Mouse (Mus musculus): ENCODE measurements around the gene Tmem156. TPM values are rescaled to one million over a fixed set of nuclear protein-coding genes. Genes with fewer than 3 reads are reported as not detected.
A peak's percentile ranks its signal among the peaks of the same experiment; 100 is the strongest.

Tmem156 gene
- polyA plus RNA-seq, 1 experiment = 0.19 TPM

DNA sequence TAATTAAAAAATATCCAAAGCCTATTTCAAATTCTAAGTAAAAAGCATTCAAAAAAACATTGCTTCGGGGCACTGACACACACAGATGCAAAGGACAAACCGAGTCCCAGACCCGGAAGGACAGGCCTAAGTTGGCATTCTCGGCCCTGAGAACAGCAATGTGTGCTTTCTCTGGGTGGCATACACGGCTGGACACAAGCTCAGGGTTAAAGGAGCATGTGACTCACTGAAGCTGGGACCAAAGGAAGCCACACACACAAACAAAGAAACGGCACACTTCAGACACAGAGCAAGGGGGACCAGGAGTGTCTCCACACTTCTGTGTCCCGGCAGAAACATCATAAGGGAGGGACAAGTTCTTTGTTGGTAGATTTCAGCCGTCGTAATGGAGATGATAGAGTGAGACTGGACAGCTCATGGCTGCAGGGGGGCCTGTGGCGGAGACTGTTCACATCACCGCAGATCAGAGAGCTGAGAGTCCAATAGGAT is 48.5 kb downstream of the Tmem156 start:
- no peak for DNase-seq
- Histone ChIP-seq H3K27me3 (replicated peaks; ENCODE audit: control insufficient read depth, insufficient read depth, low read length) (no peaks in the 10 kb centered on the region), H3K36me3 (ENCODE audit: control insufficient read depth, insufficient read depth, low read length) (no peaks in the 10 kb centered on the region), H3K4me3 (ENCODE audit: insufficient read depth, low read depth, low read length) (no peak overlapping the region), H3K27ac (ENCODE audit: insufficient read depth, low read depth, low read length) (no peak overlapping the region), H3K4me1 (ENCODE audit: control insufficient read depth, insufficient read depth, low read length) (peaks cover 8% of the 10 kb centered on the region; the same call in 1 of the 2 replicates)
- WGBS = 67% methylated on average over 11 of the region's 11 CpGs
- TF ChIP-seq CTCF (conservative IDR thresholded peaks at IDR 0.05; ENCODE audit: insufficient read depth, insufficient read length, low read depth, low read length) (no peak), POLR2A (IDR thresholded peaks at IDR 0.05; ENCODE audit: low read depth, low read length) (no peak)

DNA sequence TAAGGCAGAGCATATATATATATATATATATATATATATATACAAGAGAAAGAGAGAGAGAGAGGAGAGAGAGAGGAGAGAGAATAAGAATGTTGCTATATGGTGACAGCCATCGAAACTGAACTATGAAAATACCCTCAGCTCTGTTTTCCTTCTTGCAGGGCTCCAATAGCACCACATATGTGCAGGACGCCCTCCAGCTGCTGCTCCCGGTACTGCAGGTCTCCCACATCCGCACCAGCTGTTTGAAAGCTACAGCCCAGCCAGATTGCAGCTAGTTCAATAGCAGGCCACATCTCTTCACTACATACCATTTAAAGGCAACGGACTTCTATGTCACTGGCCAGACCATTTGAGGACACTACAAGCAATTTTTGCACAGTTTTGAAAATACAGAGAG is 51.5 kb downstream of the Tmem156 start:
- 83% methylated on average over 5 of the region's 5 CpGs for WGBS

DNA sequence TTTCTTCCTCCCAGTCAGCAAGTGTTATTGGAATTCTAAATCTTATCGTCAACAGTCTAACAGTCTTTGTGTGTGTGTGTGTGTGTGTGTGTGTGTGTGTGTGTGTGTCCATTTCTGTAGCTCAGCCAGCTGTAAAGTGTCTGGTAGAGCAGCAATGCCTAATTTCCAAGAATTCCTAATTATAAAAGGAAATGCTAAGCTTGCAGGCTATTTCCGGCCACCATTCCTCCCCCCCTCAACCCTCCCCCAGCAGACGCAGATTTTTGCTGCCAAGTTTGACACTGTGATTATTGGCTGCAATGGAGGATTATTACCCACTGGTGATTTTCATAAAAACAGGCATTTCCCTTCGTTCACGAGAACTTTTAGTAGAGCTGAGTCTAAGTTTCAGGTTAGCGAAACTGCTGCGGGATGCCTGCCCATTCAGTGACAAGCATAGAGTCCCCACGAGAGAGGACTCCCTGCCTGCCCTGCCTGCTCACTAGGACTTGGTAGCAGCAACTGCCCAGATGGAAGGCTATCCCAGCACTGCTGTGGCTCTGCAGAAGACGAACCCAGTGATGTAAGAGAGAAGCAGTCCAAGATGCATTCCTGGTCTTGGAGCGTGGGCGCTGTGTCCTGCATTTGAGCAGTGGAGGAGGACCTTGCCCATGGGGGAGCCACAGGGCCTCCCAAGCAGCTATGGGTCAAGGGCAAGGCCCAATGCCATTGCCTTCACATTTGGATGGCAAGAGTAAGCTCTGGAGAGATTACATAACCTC is 52.9 kb downstream of the Tmem156 start:
- TF ChIP-seq CTCF (conservative IDR thresholded peaks at IDR 0.05; ENCODE audit: insufficient read depth, insufficient read length, low read depth, low read length) = no peak
- H3K36me3 ChIP-seq (ENCODE audit: control insufficient read depth, insufficient read depth, low read length) = no peaks in the 10 kb centered on the region
- 44% methylated on average over 11 of the region's 11 CpGs for WGBS
- H3K27ac ChIP-seq (ENCODE audit: insufficient read depth, low read depth, low read length) = peak overlapping the region; percentile 32
- H3K4me1 ChIP-seq (ENCODE audit: control insufficient read depth, insufficient read depth, low read length) = peaks cover 6% of the 10 kb centered on the region; the same call in 1 of the 2 replicates
- no peak overlapping the region for H3K4me3 ChIP-seq (ENCODE audit: insufficient read depth, low read depth, low read length)
- H3K27me3 ChIP-seq (replicated peaks; ENCODE audit: control insufficient read depth, insufficient read depth, low read length) = no peaks in the 10 kb centered on the region
- peak; percentile 62 for DNase-seq

More for the DNA sequence above, 51.5 kb downstream of the Tmem156 start:
- no peak overlapping the region for H3K4me3 ChIP-seq (ENCODE audit: insufficient read depth, low read depth, low read length)
- TF ChIP-seq CTCF (conservative IDR thresholded peaks at IDR 0.05; ENCODE audit: insufficient read depth, insufficient read length, low read depth, low read length) (peak; percentile 39; the same call in 1 of the 2 replicates), POLR2A (IDR thresholded peaks at IDR 0.05; ENCODE audit: low read depth, low read length) (no peak)
- no peak for DNase-seq
- H3K36me3 ChIP-seq (ENCODE audit: control insufficient read depth, insufficient read depth, low read length) = no peaks in the 10 kb centered on the region
- peaks cover 6% of the 10 kb centered on the region; the same call in 1 of the 2 replicates for H3K4me1 ChIP-seq (ENCODE audit: control insufficient read depth, insufficient read depth, low read length)
- H3K27ac ChIP-seq (ENCODE audit: insufficient read depth, low read depth, low read length) = no peak overlapping the region
- H3K27me3 ChIP-seq (replicated peaks; ENCODE audit: control insufficient read depth, insufficient read depth, low read length) = no peaks in the 10 kb centered on the region

DNA sequence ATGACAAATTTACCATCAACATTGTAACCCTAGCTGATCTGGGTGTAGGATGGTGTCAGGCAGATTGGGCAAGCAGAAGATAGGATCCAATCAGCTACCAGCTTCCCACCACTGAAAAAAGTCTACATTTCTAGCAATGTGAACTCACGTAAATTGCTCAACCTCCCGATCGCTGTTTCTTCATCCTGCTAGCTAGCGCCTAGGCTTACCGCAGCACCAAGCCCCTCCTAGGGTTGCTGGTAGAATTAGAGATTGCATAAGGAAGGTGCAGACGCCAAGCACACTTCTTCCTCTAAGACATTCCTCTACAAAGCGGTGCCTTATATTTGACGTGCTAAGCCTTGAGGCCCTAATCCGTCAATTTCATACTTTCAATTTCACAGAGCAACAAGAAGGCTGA is 53.6 kb downstream of the Tmem156 start:
- WGBS = 61% methylated on average over 9 of the region's 9 CpGs
- Histone ChIP-seq H3K36me3 (ENCODE audit: control insufficient read depth, insufficient read depth, low read length) (no peaks in the 10 kb centered on the region), H3K4me3 (ENCODE audit: insufficient read depth, low read depth, low read length) (no peak overlapping the region), H3K27me3 (replicated peaks; ENCODE audit: control insufficient read depth, insufficient read depth, low read length) (no peaks in the 10 kb centered on the region), H3K27ac (ENCODE audit: insufficient read depth, low read depth, low read length) (peak overlapping the region; percentile 27; the same call in 1 of the 2 replicates), H3K4me1 (ENCODE audit: control insufficient read depth, insufficient read depth, low read length) (peaks cover 6% of the 10 kb centered on the region; the same call in 1 of the 2 replicates)
- no peak for TF ChIP-seq POLR2A (IDR thresholded peaks at IDR 0.05; ENCODE audit: low read depth, low read length)
- TF ChIP-seq CTCF (conservative IDR thresholded peaks at IDR 0.05; ENCODE audit: insufficient read depth, insufficient read length, low read depth, low read length) = no peak
- DNase-seq = peak; percentile 11

DNA sequence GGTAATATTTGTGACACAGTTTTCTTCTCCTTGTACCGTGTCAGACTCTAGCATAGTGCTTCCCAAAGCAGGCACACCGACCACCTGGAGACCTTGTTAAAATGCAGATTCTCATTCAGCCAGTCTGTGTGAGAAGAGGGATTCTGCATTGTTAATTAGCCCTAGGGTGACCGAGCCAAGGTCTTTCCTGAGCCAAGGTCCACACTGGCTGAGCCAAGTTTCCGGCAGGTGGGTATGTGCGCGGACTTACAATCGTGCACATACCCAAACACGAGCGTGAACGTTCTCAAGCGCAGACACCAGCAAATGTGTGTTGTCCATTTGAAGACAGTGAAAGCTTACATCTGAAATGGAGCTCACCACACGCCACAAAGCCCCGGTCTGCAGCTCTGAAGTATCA is 55.3 kb downstream of the Tmem156 start:
- Histone ChIP-seq H3K27ac (ENCODE audit: insufficient read depth, low read depth, low read length) (no peak overlapping the region), H3K27me3 (replicated peaks; ENCODE audit: control insufficient read depth, insufficient read depth, low read length) (no peaks in the 10 kb centered on the region), H3K4me1 (ENCODE audit: control insufficient read depth, insufficient read depth, low read length) (peaks cover 6% of the 10 kb centered on the region; the same call in 1 of the 2 replicates), H3K36me3 (ENCODE audit: control insufficient read depth, insufficient read depth, low read length) (no peaks in the 10 kb centered on the region), H3K4me3 (ENCODE audit: insufficient read depth, low read depth, low read length) (no peak overlapping the region)
- TF ChIP-seq POLR2A (IDR thresholded peaks at IDR 0.05; ENCODE audit: low read depth, low read length) (no peak), CTCF (conservative IDR thresholded peaks at IDR 0.05; ENCODE audit: insufficient read depth, insufficient read length, low read depth, low read length) (no peak)
- 67% methylated on average over 13 of the region's 13 CpGs for WGBS
- DNase-seq = no peak

DNA sequence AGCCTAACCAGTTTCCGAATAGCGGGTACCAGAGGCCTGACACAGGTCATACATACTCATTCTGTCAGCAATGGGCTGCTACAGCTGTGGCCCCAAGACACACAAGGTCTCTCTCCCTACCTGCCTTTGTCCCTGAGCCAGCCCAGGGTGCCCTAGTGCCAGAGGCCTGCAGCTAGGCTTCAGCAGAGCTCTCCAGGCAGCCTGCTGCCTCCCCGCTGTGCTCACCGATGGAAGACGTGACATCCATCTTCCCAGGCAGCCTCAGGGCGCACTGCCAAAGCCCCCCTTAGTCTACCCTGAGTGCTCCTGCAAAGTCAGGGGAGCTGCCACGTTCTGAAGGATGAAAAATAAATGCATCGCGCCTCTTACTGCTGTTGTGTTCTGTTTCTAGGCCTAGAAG is 63.9 kb downstream of the Tmem156 start:
- Histone ChIP-seq H3K4me1 (ENCODE audit: control insufficient read depth, insufficient read depth, low read length) (no peaks in the 10 kb centered on the region), H3K36me3 (ENCODE audit: control insufficient read depth, insufficient read depth, low read length) (no peaks in the 10 kb centered on the region), H3K27ac (ENCODE audit: insufficient read depth, low read depth, low read length) (no peak overlapping the region), H3K27me3 (replicated peaks; ENCODE audit: control insufficient read depth, insufficient read depth, low read length) (no peaks in the 10 kb centered on the region), H3K4me3 (ENCODE audit: insufficient read depth, low read depth, low read length) (no peak overlapping the region)
- TF ChIP-seq POLR2A (IDR thresholded peaks at IDR 0.05; ENCODE audit: low read depth, low read length) (no peak), CTCF (conservative IDR thresholded peaks at IDR 0.05; ENCODE audit: insufficient read depth, insufficient read length, low read depth, low read length) (no peak)
- 79% methylated on average over 9 of the region's 9 CpGs for WGBS
- DNase-seq = no peak

DNA sequence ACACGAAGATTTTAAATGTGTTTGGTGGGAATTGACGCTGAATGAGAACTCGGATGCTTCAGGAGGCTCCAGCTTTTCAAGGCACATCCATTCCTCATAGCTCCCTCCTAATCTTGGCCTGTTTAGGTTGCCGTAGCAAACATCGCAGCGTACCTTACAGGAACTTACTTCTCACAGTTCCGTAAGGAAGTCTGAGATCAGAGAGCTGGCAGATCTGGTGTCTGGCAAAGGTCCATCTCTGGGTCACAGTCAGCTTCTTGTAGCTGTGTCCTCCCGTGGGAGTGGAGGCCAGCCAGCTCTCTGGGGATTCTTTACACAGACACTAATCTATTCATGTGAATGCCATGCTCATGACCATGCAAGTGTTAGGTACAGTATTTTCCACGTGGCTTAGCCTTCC is 65.2 kb downstream of the Tmem156 start:
- Histone ChIP-seq H3K4me1 (ENCODE audit: control insufficient read depth, insufficient read depth, low read length) (no peaks in the 10 kb centered on the region), H3K4me3 (ENCODE audit: insufficient read depth, low read depth, low read length) (no peak overlapping the region), H3K36me3 (ENCODE audit: control insufficient read depth, insufficient read depth, low read length) (no peaks in the 10 kb centered on the region), H3K27ac (ENCODE audit: insufficient read depth, low read depth, low read length) (no peak overlapping the region), H3K27me3 (replicated peaks; ENCODE audit: control insufficient read depth, insufficient read depth, low read length) (no peaks in the 10 kb centered on the region)
- TF ChIP-seq CTCF (conservative IDR thresholded peaks at IDR 0.05; ENCODE audit: insufficient read depth, insufficient read length, low read depth, low read length) (no peak), POLR2A (IDR thresholded peaks at IDR 0.05; ENCODE audit: low read depth, low read length) (no peak)
- 65% methylated on average over 9 of the region's 9 CpGs for WGBS
- DNase-seq = peak; percentile 45
